Mouse (Mus musculus) heart, embryonic 12.5 days (tissue): ENCODE results near the gene Polr3c. TPM values are rescaled to one million over a fixed set of nuclear protein-coding genes. Genes with fewer than 3 reads are reported as not detected.
A peak's percentile ranks its signal among the peaks of the same experiment; 100 is the strongest.
"Not testable (repeated sequence)": the region's sequence is repeated elsewhere in the genome, so short reads cannot be mapped to it uniquely, and the experiment has no call there.

Source experiments
- ATAC-seq: fragments of 200-750 bp; cut with Nextera tagmentation; 2 replicates; pipeline ENCODE4 v1.8.0; 2017; ENCODE audit warnings: moderate TSS enrichment, moderate library complexity; ENCODE audit not compliant: insufficient number of reproducible peaks, low FRiP score
- H3K27ac ChIP-seq: fragments of 300-500 bp; sonication (generic); 2 replicates; pipeline ENCODE4 v1.5.1; 2016; ENCODE audit warnings: mild to moderate bottlenecking, moderate library complexity; ENCODE audit not compliant: poor library complexity, severe bottlenecking
- H3K27me3 ChIP-seq: fragments of 300-500 bp; sonication (generic); replicated peaks from 2 replicates; pipeline ENCODE4 v1.6.1; 2016; ENCODE audit warnings: mild to moderate bottlenecking, moderate library complexity
- H3K36me3 ChIP-seq: fragments of 300-500 bp; sonication (generic); 2 replicates; pipeline ENCODE4 v1.6.1; 2016; ENCODE audit warnings: mild to moderate bottlenecking, moderate library complexity
- H3K4me1 ChIP-seq: fragments of 300-500 bp; sonication (generic); replicated peaks from 2 replicates; pipeline ENCODE4 v1.6.1; 2016; ENCODE audit warnings: mild to moderate bottlenecking
- H3K4me2 ChIP-seq: fragments of 300-500 bp; sonication (generic); 2 replicates; pipeline ENCODE4 v1.6.1; 2016; ENCODE audit warnings: mild to moderate bottlenecking, moderate library complexity
- H3K4me3 ChIP-seq: fragments of 300-500 bp; sonication (generic); 2 replicates; pipeline ENCODE4 v1.5.1; 2016; ENCODE audit warnings: mild to moderate bottlenecking
- H3K9ac ChIP-seq: fragments of 300-500 bp; sonication (generic); 2 replicates; pipeline ENCODE4 v1.6.1; 2016; ENCODE audit warnings: mild to moderate bottlenecking, moderate library complexity
- H3K9me3 ChIP-seq: fragments of 300-500 bp; sonication (generic); replicated peaks from 2 replicates; pipeline ENCODE4 v1.6.1; 2016; ENCODE audit warnings: mild to moderate bottlenecking, moderate library complexity
- WGBS: fragments of 180-500 bp; shearing (Covaris S2); methylation state at CpG from one replicate; pipeline ENCODE4 v1.1.7; 2016; 5-methylcytosine and 5-hydroxymethylcytosine counted together
- polyA plus RNA-seq: library from polyadenylated mRNA; unstranded; fragments of >200 nt; fragmentation: Nextera tagmentation; extraction: Ambion mirVana; gene quantifications from 2 replicates; pipeline ENCODE4 v1.2.1, GENCODE M21; 2016

Polr3c gene
- polyA plus RNA-seq, 1 experiment from 2014 or later, result 27.6 TPM

DNA sequence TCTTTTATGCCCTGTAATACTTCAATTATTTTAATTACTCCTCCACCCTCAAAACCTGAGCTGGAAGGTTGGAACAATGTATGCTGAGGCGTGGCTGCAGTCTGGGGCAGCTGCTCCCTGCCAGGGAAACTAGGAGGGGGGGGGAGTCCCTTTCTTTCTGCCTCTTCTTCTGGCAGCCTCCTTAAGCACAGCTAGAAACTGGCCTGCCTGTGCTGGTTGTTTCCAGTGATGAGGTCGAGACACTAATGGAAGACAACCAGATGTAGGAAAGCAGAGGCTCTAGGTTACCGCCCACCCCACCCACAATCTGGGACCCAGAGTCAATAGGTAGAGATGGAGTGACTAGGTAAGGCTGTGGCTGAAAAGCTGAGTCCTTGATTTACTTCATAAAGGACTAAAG, 51.7 kb downstream of the Polr3c start:
- no peaks in the 10 kb centered on the region for H3K36me3 ChIP-seq
- H3K4me1 ChIP-seq, result peaks cover 1% of the 10 kb centered on the region
- no peaks in the 10 kb centered on the region for H3K9me3 ChIP-seq
- H3K4me2 ChIP-seq, result no peak overlapping the region
- no peak overlapping the region for H3K4me3 ChIP-seq
- ATAC-seq, result no peak
- no peak overlapping the region for H3K27ac ChIP-seq
- H3K27me3 ChIP-seq, result peaks cover 25% of the 10 kb centered on the region
- WGBS, result 62% methylated on average over 3 of the region's 3 CpGs
- H3K9ac ChIP-seq, result no peak overlapping the region

DNA sequence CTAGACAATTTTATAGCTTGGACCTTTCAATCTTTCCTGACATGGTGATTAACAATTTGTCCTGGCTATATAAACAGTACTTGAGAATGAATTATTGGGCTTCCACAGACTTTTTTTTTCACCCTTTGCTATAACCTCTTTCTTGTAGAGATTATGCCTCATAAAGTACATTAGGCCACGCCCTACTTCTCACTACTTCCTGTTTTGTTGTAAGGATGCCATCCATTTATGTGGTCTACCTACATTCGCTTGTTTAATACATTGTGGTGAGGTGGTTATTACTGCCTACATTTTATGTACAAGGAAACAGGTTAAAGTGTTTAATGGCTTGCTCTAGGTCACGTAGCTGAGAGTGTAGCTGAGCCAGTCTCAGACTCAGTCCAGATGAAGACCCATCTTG, 52.3 kb downstream of the Polr3c start:
- Histone ChIP-seq H3K9ac (no peak overlapping the region), H3K27ac (no peak overlapping the region), H3K4me1 (peaks cover 6% of the 10 kb centered on the region), H3K9me3 (no peaks in the 10 kb centered on the region), H3K4me3 (no peak overlapping the region), H3K36me3 (no peaks in the 10 kb centered on the region), H3K27me3 (peaks cover 20% of the 10 kb centered on the region), H3K4me2 (no peak overlapping the region)
- 85% methylated on average over 3 of the region's 3 CpGs for WGBS
- no peak for ATAC-seq

DNA sequence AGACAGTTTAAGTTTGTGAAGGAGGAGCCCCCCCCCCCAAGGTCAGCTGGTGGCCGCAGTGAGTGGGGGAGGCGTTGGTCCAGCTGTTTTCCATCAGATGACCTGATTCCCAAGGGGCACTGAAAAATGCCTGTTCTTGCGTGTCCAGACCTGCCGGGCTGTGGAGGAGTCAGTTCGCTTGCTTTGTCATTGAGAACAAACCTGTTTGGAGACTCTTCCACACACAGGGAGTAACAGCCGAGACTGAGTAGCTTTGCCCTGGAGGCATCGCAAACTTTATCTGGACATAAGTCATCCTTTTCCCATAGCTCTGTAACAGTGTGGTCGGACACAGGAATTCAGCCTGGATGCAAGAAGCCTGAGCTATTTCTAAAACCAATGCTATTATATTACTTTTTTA, 53.0 kb downstream of the Polr3c start:
- no peak for ATAC-seq
- H3K9ac ChIP-seq, result no peak overlapping the region
- H3K27ac ChIP-seq, result no peak overlapping the region
- no peaks in the 10 kb centered on the region for H3K9me3 ChIP-seq
- no peaks in the 10 kb centered on the region for H3K36me3 ChIP-seq
- H3K27me3 ChIP-seq, result peaks cover 13% of the 10 kb centered on the region
- H3K4me1 ChIP-seq, result peaks cover 6% of the 10 kb centered on the region
- 62% methylated on average over 8 of the region's 8 CpGs for WGBS
- no peak overlapping the region for H3K4me3 ChIP-seq
- H3K4me2 ChIP-seq, result no peak overlapping the region

DNA sequence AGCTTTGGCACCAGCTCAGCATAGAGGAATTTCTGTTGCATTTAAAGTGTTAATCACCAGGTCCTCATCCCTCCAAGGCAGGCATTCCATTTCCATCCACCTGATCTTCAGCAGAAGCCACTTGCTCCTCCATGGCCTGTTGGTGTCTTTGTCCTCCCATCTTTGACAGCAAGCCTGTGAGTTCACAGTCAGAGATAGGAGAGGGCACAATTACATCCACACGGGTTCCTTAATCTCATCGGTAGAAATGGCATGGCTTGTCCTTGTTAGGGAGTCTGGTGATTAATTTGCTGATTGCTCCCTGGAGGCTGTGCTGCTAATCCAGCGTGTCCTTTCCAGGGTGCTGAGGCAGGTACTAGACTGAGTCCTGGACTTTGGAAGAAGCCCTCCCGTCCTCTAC, 53.9 kb downstream of the Polr3c start:
- Histone ChIP-seq H3K9me3 (no peaks in the 10 kb centered on the region), H3K9ac (no peak overlapping the region), H3K4me3 (no peak overlapping the region), H3K36me3 (no peaks in the 10 kb centered on the region), H3K27ac (no peak overlapping the region), H3K27me3 (peaks cover 9% of the 10 kb centered on the region), H3K4me2 (no peak overlapping the region), H3K4me1 (peaks cover 6% of the 10 kb centered on the region)
- ATAC-seq, result no peak
- 63% methylated on average over 4 of the region's 4 CpGs for WGBS

DNA sequence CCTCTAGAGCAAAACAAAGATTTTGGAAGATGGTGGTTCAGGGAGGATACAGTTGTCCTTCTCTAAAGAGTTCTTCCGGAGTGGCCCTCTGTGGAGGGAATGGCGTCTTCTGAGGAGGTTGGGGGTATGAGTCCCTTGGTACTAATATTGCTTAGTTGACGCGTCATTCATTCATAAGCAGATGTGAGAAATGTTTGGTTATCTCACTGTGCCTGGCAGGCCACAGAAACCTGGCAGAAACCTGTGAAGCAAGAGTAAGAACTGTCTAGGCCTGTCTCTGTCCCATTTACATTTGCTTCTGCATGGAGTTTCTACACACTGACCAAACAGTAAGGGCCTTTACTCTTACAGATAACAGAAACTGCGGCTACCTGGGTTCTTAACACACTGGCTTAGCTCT, 55.9 kb downstream of the Polr3c start:
- Histone ChIP-seq H3K27me3 (peaks cover 9% of the 10 kb centered on the region), H3K9ac (no peak overlapping the region), H3K36me3 (no peaks in the 10 kb centered on the region), H3K9me3 (no peaks in the 10 kb centered on the region), H3K4me2 (no peak overlapping the region), H3K27ac (no peak overlapping the region), H3K4me1 (peaks cover 6% of the 10 kb centered on the region), H3K4me3 (no peak overlapping the region)
- WGBS, result 90% methylated on average over 5 of the region's 5 CpGs
- no peak for ATAC-seq

DNA sequence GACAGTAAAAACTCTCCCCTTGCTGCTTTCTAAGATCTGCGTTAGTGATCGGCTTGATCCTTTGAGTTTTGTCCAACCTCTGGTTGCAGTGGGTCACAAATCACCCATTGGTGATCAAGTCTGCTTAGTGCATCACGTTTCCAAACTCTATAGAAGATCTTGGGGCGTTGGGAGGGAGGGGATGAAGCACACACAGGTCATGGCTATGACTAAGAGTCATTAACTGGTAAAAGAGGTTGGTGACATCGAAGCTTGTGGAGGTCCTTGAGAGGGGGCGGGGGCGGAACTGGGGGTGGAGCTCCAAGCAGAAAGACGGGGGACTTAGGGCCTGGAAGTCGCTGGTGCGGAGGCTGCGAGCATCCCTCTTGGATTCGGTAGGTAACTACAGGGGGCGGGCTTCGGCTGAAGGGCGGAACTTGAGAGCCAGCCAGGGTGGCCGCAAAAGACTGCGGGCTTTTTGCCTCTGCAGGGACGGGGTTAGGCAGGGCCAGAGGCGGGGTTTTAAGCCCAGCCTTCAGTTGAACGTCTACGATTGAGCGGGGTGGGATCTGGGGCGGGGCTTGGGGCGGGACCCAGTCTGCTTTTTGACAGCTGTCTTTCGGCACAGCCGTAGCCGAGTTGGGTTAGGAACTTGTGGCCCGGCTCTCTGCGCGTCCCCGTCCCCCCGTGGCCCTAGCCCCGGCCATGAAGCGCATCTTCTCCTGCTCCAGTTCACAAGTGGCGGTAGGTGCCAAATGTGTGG, 57.5 kb downstream of the Polr3c start, which contains the start of gene Ankrd35:
TSS of gene Ankrd35 (plus strand) at position 405 of the 742 bp plus-strand sequence.
- Histone ChIP-seq H3K27ac (no peak within 1 kb of the TSS), H3K27me3 (peaks cover 9% of the 10 kb centered on the region), H3K4me2 (peak within 1 kb of the TSS; percentile 80), H3K9ac (peak within 1 kb of the TSS; percentile 52), H3K9me3 (no peaks in the 10 kb centered on the region), H3K4me3 (peak within 1 kb of the TSS; percentile 46), H3K4me1 (peaks cover 6% of the 10 kb centered on the region), H3K36me3 (no peaks in the 10 kb centered on the region)
- 6% methylated on average over 35 of the region's 35 CpGs for WGBS
- peak; percentile 90 for ATAC-seq

DNA sequence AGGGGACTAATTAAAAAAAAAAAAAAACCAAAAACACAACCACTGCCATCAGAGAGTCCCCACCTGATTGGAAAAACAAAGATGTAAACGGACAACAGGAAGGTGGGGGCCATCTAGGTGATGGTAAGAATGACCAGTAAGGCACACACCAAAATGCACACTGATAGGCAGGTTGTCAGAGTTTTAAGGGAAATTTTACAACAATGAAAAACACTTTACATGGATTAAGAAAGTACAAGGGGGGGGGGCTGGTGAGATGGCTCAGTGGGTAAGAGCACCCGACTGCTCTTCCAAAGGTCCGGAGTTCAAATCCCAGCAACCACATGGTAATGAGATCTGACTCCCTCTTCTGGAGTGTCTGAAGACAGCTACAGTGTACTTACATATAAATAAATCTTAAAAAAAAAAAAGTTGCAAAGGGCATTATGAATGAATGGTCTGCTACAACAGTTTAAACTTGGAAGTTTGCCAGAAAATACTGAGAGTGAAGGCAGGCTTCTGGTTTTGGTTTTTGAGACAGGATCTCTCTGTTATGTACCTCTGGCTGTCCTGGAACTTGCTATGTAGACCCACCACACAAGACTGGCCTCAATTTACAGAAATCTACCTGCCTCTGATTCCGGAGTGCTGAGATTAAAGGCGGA, 58.9 kb downstream of the Polr3c start:
- H3K4me1 ChIP-seq, result peaks cover 11% of the 10 kb centered on the region
- WGBS, result 89% methylated on average over 5 of the region's 5 CpGs
- no peak overlapping the region for H3K4me3 ChIP-seq
- H3K27me3 ChIP-seq, result peaks cover 9% of the 10 kb centered on the region
- no peak overlapping the region for H3K9ac ChIP-seq
- ATAC-seq, result no peak
- no peaks in the 10 kb centered on the region for H3K9me3 ChIP-seq
- H3K4me2 ChIP-seq, result no peak overlapping the region
- H3K36me3 ChIP-seq, result no peaks in the 10 kb centered on the region
- no peak overlapping the region for H3K27ac ChIP-seq

DNA sequence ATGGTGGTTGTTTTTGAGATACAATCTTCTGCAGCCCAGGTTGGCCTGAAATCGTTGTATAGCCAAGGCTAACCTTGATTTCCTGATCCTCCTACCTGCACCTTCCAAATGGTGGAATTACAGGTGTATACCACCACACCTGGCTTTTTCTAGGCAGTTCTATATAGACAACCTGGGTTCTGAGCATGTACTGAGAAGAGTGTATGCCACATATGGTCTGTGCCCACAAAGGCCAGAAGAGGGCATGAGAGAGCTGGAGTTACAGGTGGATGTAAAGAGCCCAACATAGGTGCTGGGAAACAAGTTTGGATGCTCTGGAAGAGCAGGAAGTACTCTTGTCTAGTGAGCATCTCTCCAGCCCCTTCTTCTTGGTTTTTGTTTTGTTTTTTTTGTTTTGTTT, 60.1 kb downstream of the Polr3c start:
- peaks cover 9% of the 10 kb centered on the region for H3K27me3 ChIP-seq
- no peak overlapping the region for H3K4me3 ChIP-seq
- H3K9ac ChIP-seq, result no peak overlapping the region
- H3K9me3 ChIP-seq, result no peaks in the 10 kb centered on the region
- peaks cover 17% of the 10 kb centered on the region for H3K4me1 ChIP-seq
- H3K27ac ChIP-seq, result no peak overlapping the region
- no peak for ATAC-seq
- H3K4me2 ChIP-seq, result no peak overlapping the region
- no peaks in the 10 kb centered on the region for H3K36me3 ChIP-seq
- 36% methylated on average over 1 of the region's 1 CpGs for WGBS

DNA sequence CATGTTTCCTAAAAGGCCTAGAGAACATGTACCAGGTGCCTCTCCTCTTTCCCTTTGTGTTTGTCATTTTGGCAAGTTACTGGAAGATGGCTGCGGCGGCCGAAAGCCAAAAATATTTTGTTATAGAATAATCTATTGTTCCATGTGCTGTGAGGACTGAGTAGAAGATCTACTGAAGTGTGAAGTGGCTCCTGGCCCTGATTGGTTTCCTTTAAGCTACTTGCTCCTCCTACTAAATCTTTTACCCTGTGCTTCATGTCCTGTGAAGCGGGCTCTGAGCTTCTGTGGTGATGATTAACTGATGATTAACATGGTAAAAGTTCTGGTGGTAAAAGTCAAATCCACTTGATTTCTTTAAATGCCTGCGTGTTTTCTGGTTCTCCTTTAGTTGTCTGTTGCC, 60.5 kb downstream of the Polr3c start:
- H3K9me3 ChIP-seq, result no peaks in the 10 kb centered on the region
- no peak for ATAC-seq
- no peaks in the 10 kb centered on the region for H3K36me3 ChIP-seq

DNA sequence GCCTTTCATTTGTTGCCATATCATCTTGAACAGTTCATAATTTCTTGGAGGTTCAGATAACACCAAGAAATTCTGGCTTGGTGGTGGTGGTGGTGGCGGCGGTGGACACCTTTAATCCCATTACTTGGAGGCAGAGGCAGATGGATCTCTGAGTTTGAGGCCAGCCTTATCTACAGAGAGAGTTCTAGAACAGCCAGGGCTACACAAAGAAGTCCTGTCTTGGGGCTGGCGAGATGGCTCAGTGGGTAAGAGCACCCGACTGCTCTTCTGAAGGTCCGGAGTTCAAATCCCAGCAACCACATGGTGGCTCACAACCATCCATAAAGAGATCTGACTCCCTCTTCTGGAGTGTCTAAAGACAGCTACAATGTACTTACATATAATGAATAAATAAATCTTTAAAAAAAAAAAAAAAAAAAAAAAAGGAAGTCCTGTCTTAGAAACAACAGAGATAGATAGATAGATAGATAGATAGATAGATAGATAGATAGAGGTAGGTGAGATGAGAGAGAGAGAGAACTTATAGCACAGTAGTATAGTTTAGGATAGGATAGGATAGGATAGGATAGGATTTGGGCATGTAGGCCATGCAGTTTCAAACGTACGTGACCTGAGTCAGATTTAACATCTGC, 61.6 kb downstream of the Polr3c start:
- H3K4me3 ChIP-seq, H3K27me3 ChIP-seq, H3K4me2 ChIP-seq, H3K9me3 ChIP-seq, H3K27ac ChIP-seq, ATAC-seq, H3K36me3 ChIP-seq, H3K9ac ChIP-seq: not testable (repeated sequence)
- 80% methylated on average over 7 of the region's 7 CpGs for WGBS
- peaks cover 17% of the 10 kb centered on the region for H3K4me1 ChIP-seq

More for the DNA sequence above, 60.5 kb downstream of the Polr3c start:
- H3K27me3 ChIP-seq, result peaks cover 9% of the 10 kb centered on the region
- no peak overlapping the region for H3K4me3 ChIP-seq
- no peak overlapping the region for H3K27ac ChIP-seq
- WGBS, result 82% methylated on average over 5 of the region's 5 CpGs
- peaks cover 17% of the 10 kb centered on the region for H3K4me1 ChIP-seq
- H3K4me2 ChIP-seq, result no peak overlapping the region
- H3K9ac ChIP-seq, result no peak overlapping the region

DNA sequence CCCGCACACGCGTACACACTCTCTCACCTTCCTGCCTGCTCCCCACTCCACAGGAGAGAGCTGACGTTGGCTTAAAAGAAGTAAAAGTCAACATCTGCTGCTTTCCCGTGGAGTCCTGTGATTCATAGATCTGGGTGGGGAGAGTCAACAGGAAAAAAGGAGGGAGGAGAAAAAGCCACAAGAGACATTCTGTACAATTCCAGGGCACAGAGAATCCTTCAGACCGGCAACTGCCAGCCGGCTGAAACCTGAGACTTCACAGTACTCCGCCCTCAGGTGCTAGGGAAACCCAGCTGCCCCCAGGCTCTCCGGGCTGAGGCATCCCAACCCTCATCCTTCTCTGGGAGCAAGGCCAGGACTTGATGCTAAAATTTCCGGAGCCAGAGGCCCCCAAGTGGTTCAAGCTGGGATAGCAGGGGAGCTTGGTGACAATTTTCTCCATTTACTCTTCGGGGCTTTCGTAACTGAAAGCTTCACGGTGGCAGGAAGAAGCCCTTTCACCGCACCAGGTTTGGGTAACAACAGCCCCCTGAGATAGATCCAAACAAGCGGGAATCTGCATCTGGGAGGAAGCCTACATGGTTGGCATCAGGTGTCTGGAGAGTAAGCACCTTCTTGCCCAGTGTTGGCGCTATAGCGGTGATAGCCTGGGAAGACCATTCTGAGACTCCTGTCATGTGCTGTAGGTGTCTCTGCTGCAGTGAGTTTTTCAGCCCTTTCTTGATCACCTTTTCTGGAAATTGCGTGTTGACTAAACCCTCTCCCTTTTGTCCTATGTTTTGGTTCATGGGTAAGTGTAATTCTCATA, 63.8 kb downstream of the Polr3c start:
- 5% methylated on average over 18 of the region's 18 CpGs for WGBS
- H3K4me3 ChIP-seq, result peak overlapping the region; percentile 28
- H3K27me3 ChIP-seq, result no peaks in the 10 kb centered on the region
- peak; percentile 79 for ATAC-seq
- H3K27ac ChIP-seq, result peak overlapping the region; percentile 1; the same call in 1 of the 2 replicates
- H3K36me3 ChIP-seq, result no peaks in the 10 kb centered on the region
- no peaks in the 10 kb centered on the region for H3K9me3 ChIP-seq
- peaks cover 10% of the 10 kb centered on the region for H3K4me1 ChIP-seq
- peak overlapping the region; percentile 67 for H3K4me2 ChIP-seq
- peak overlapping the region; percentile 21; the same call in 1 of the 2 replicates for H3K9ac ChIP-seq
